26 mouse cellular contexts compared by ENCODE assay signal in the genomic region with DNA sequence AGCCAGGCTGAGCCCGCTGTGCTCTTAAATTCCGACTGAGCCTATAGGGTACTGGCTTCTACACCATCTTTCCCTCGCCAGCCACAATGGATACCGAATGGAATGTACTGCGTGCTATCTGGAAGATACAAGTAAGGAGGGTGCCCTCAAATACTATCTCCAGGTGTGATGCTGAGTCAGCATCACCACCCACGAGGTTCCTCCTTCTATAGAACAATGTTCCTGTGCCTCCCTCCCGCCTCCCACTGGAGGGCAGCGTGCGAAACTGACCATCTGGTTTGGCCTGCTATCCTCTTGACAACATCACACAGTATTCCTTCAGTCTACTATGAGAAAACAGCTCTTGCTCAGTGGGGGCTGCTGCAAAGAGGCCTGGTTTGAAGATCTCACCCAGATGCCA. TPM values are rescaled to one million over a fixed set of nuclear protein-coding genes. Genes with fewer than 3 reads are reported as not detected.
DNase-seq lines count a peak whose midpoint lies in the region; TF ChIP-seq lines count a peak whose summit lies in the region.
"Had no signal": no experiment of that assay in that cellular context is flagged by ENCODE, and none has a peak within 500 bp of the region (broad histone marks: within the 10 kb centered on the region; RNA-seq: fewer than 3 reads in every experiment).

No protein-coding gene starts in this region.

- DNase-seq in kidney, adult 2 months: no peak
- DNase-seq in kidney, adult 8-10 months: no peak
- peak; percentile 29 to 36 for DNase-seq in right cerebral cortex, adult 2 months (ENCODE audit: low spot score in 2 of 2)
- no peak for DNase-seq in right cerebral cortex, adult 18-20 months
- peak; percentile 44 for DNase-seq in NIH3T3 (ENCODE audit: low read depth)
- DNase-seq in urinary bladder, adult 2 months (ENCODE audit: low spot score): no peak
- no peak for DNase-seq in layer of hippocampus, adult 2 months (ENCODE audit: low spot score in 2 of 2)
- DNase-seq: adrenal gland, adult 2 months; adrenal gland, postnatal 25 days; cerebellum, adult 11 months; cerebellum, adult 8-10 months; cerebellum, postnatal 14 days; embryo, embryonic 11 days; forebrain, postnatal 0 days; gastrocnemius, postnatal 14 days had no signal

- no peak for TF ChIP-seq POLR2A in kidney, adult 2 months (IDR thresholded peaks at IDR 0.05; ENCODE audit: low read depth, low read length)

- H3K27me3 ChIP-seq in kidney, adult 2 months (replicated peaks; ENCODE audit: control insufficient read depth, insufficient read depth, low read length): no peaks in the 10 kb centered on the region
- H3K27me3 ChIP-seq: embryonic facial prominence, embryonic 15.5 days; heart, embryonic 12.5 days; hindbrain, embryonic 15.5 days had no signal

- 0 out of 2 replicates have a peak, but pooled peaks have one; percentile 0 for TF ChIP-seq CTCF in kidney, adult 2 months (conservative IDR thresholded peaks at IDR 0.05; ENCODE audit: insufficient read depth, insufficient read length, low read depth, low read length)
- TF ChIP-seq CTCF in layer of hippocampus, adult 2 months (conservative IDR thresholded peaks at IDR 0.05): no peak

- no peaks in the 10 kb centered on the region for H3K4me1 ChIP-seq in kidney, adult 2 months (ENCODE audit: control insufficient read depth, insufficient read depth, low read length)
- H3K4me1 ChIP-seq: embryonic facial prominence, embryonic 15.5 days; heart, embryonic 12.5 days; hindbrain, embryonic 15.5 days had no signal

- peaks cover 14% of the 10 kb centered on the region for H3K36me3 ChIP-seq in kidney, adult 2 months (ENCODE audit: control insufficient read depth, insufficient read depth, low read length)

- H3K4me3 ChIP-seq in kidney, adult 2 months (ENCODE audit: insufficient read depth, low read depth, low read length): no peak overlapping the region
- H3K4me3 ChIP-seq in layer of hippocampus, adult 2 months: no peak overlapping the region
- H3K4me3 ChIP-seq: embryonic facial prominence, embryonic 15.5 days; heart, embryonic 12.5 days; hindbrain, embryonic 15.5 days had no signal

- no peak overlapping the region for H3K27ac ChIP-seq in kidney, adult 2 months (ENCODE audit: insufficient read depth, low read depth, low read length)
- H3K27ac ChIP-seq in layer of hippocampus, adult 2 months: no peak overlapping the region
- H3K27ac ChIP-seq: embryonic facial prominence, embryonic 15.5 days; hindbrain, embryonic 15.5 days had no signal

- WGBS in kidney, adult 2 months: 83% methylated on average over 9 of the region's 9 CpGs

RNA-seq across cellular contexts. Expression of a gene that starts 7.9 kb away (rescaled TPM):
- 323 and 342 TPM in 2 replicates for polyA plus RNA-seq in kidney, adult 2 months (2012; rRNA removed)
- 272 and 354 TPM in 2 replicates for polyA plus RNA-seq in urinary bladder, adult 2 months (2012; rRNA removed)
- total RNA-seq in layer of hippocampus, adult 2 months (2021): 100 to 1,000 TPM; 106 to 118 TPM

RNA-seq across cellular contexts. Expression of a gene that starts 14.2 kb away (rescaled TPM):
- 9.5 TPM in 1 of 2 replicates, not detected in the other for polyA plus RNA-seq in kidney, adult 2 months (2012; rRNA removed)
- polyA plus RNA-seq in urinary bladder, adult 2 months (2012; rRNA removed): not detected in 2 replicates
- total RNA-seq in layer of hippocampus, adult 2 months (2021): not detected
- total RNA-seq: common myeloid progenitor, adult 5-6 weeks; forebrain, postnatal 0 days; granulocyte monocyte progenitor cell, adult 5-6 weeks; heart, postnatal 25 days had no signal
- polyA plus RNA-seq: brain, embryonic 14.5 days; embryonic facial prominence, embryonic 11.5 days; forebrain, embryonic 11.5 days; forebrain, postnatal 0 days; heart, embryonic 12.5 days; hindbrain, embryonic 11.5 days; hindbrain, embryonic 15.5 days; inflammation-experienced regulatory T-cells, adult 6 months had no signal

RNA-seq across cellular contexts. Expression of a gene that starts 15.6 kb away (rescaled TPM):
- polyA plus RNA-seq in kidney, adult 2 months (2012; rRNA removed): 129 and 131 TPM in 2 replicates
- 112 and 117 TPM in 2 replicates for polyA plus RNA-seq in urinary bladder, adult 2 months (2012; rRNA removed)
- 10 to 100 TPM; 65.2 to 67.6 TPM for total RNA-seq in layer of hippocampus, adult 2 months (2021)

RNA-seq across cellular contexts. Expression of a gene that starts 16.3 kb away (rescaled TPM):
- polyA plus RNA-seq in kidney, adult 2 months (2012; rRNA removed): 543 and 613 TPM in 2 replicates
- 399 and 409 TPM in 2 replicates for polyA plus RNA-seq in urinary bladder, adult 2 months (2012; rRNA removed)
- 100 to 1,000 TPM; 270 to 277 TPM for total RNA-seq in layer of hippocampus, adult 2 months (2021)

RNA-seq across cellular contexts. Expression of a gene that starts 33.1 kb away (rescaled TPM):
- 18.8 and 29.0 TPM in 2 replicates for polyA plus RNA-seq in kidney, adult 2 months (2012; rRNA removed)
- 56.2 and 57.6 TPM in 2 replicates for polyA plus RNA-seq in urinary bladder, adult 2 months (2012; rRNA removed)
- 10 to 100 TPM; 58.0 to 66.8 TPM for total RNA-seq in layer of hippocampus, adult 2 months (2021)

Comparison
In these comparisons a context has a peak if more than half of its experiments do, and no peak if none do; other contexts are left out.
1. DNase-seq: peak in right cerebral cortex, adult 2 months (2 of 2) and NIH3T3 (single experiment); none in kidney, adult 2 months (single experiment), kidney, adult 8-10 months (0 of 2), right cerebral cortex, adult 18-20 months (single experiment), urinary bladder, adult 2 months (single experiment) and layer of hippocampus, adult 2 months (0 of 2).